Mouse (Mus musculus) ES-Bruce4 (cell line): Measurements from ENCODE around the gene Ppp1r13b.

Source experiments
- CTCF ChIP-seq: IDR thresholded peaks from one replicate; pipeline ENCODE4 v1.8.1; 2011; ENCODE audit warnings: low read depth, low read length
- EP300 ChIP-seq: IDR thresholded peaks from 2 replicates; pipeline ENCODE4 v1.6.1; 2011; ENCODE audit warnings: low read depth, low read length; ENCODE audit not compliant: insufficient read depth
- POLR2A ChIP-seq: IDR thresholded peaks from one replicate; pipeline ENCODE4 v1.8.1; 2011; ENCODE audit warnings: low read length; ENCODE audit not compliant: insufficient read depth

DNA sequence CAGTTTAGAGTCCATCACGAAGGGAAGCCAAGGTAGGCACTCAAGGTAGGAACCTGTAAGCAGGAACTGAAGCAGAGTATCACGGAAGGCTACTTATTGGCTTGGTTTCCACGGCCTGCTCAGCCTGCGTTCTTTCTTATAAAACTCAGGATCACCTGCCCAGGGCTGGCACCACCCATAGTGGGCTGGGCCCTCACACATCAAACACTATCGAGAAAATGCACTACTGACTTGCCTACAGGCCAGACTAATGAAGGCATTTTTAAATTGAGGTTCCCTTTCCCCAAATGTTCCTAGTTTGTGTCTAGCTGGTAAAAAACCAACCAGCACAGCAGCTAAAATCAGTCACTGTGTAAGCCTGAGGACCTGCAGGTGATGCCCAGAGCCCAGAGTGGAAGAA is 8.3 kb downstream of the Ppp1r13b start:
- no peak for TF ChIP-seq EP300
- TF ChIP-seq POLR2A: no peak
- no peak for TF ChIP-seq CTCF
